Mouse (Mus musculus) bone marrow, adult 2 months (tissue): ENCODE data around the gene Hoxb2. TPM values are rescaled to one million over a fixed set of nuclear protein-coding genes. Genes with fewer than 3 reads are reported as not detected.

Experiments used
- H3K27ac ChIP-seq: fragments of 200-500 bp; 2 replicates; pipeline ENCODE4 v1.5.1; 2012; ENCODE audit warnings: low read depth, mild to moderate bottlenecking, control low read depth, inconsistent platforms, low read length; ENCODE audit not compliant: control insufficient read depth, poor library complexity, insufficient read depth
- H3K4me1 ChIP-seq: fragments of 200-500 bp; 2 replicates; pipeline ENCODE4 v1.6.1; 2011; ENCODE audit warnings: low read length; ENCODE audit not compliant: control insufficient read depth, insufficient read depth
- H3K4me3 ChIP-seq: fragments of 200-500 bp; replicated peaks from 2 replicates; pipeline ENCODE3; 2011; ENCODE audit warnings: mild to moderate bottlenecking, low read depth, low read length, control low read depth; ENCODE audit not compliant: control insufficient read depth
- CTCF ChIP-seq: fragments of 200-500 bp; IDR thresholded peaks from 2 replicates; pipeline ENCODE4 v1.5.1; 2011; ENCODE audit warnings: low read length, control low read depth; ENCODE audit not compliant: control insufficient read depth, insufficient read depth
- POLR2A ChIP-seq: fragments of 200-500 bp; IDR thresholded peaks from 2 replicates; pipeline ENCODE4 v1.6.1; 2011; ENCODE audit warnings: low read depth, mild to moderate bottlenecking, control low read depth, low read length, borderline replicate concordance; ENCODE audit not compliant: control insufficient read depth
- WGBS: fragments of 180-500 bp; shearing (Covaris S2); methylation state at CpG from one replicate; pipeline ENCODE4 v1.1.7; 2018; 5-methylcytosine and 5-hydroxymethylcytosine counted together
- polyA plus RNA-seq: library from polyadenylated mRNA; stranded (reverse); fragments of >200 nt; gene quantifications from 2 replicates; pipeline ENCODE4 v1.2.4, GENCODE M21; 2011; ENCODE audit warnings: low replicate concordance; ENCODE audit not compliant: missing spikeins, insufficient read depth, insufficient read length

Hoxb2 gene
- polyA plus RNA-seq, 1 experiment = 3.0 TPM

DNA sequence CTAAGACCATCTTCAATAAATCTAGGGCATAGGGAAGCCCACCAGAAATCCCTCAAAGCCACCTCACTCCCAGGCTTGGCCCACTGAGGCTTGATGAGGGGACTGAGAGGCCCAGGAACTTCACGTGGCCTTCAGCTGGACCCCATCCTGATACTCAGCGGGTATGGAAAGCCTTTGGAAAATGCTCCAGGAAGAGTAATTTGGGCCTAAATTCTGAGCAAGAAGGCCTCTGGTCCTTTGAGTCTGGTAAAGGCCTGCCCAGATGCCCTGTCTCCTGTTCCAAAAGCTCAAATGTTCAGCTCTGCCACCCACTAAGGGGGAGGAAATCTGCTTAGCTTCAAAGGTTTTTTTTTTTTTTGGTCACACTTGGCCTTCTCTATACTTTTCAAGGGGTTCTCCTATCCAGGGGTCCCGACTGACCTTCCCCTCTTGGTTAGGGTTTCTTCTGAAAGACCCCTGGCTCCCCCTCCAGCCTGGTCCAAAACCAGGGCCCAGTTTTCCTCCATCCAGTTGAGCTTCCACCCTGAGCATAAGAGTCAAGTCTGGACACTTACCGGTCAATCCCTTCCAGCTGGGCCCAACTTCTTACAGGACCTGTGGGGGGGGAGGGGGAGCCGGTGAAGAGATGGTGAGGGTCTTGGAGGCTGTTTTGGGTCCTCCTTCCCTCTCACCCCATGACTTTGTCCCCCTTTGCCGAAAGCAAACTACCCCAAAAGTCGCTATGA, 44.0 kb upstream of the Hoxb2 start:
- WGBS = 60% methylated on average over 7 of the region's 7 CpGs
- Histone ChIP-seq H3K4me1 (no peaks in the 10 kb centered on the region), H3K27ac (no peak overlapping the region), H3K4me3 (no peak overlapping the region)
- TF ChIP-seq CTCF = no peak
- no peak for TF ChIP-seq POLR2A

GRCm38 (mm10) chr11:96306908-96307269, 43.4 kb upstream of the Hoxb2 start:
- H3K4me3 ChIP-seq = no peak overlapping the region
- H3K27ac ChIP-seq = no peak overlapping the region
- TF ChIP-seq POLR2A (no peak), CTCF (no peak)
- H3K4me1 ChIP-seq = no peaks in the 10 kb centered on the region
- 27% methylated on average over 13 of the region's 13 CpGs for WGBS

DNA sequence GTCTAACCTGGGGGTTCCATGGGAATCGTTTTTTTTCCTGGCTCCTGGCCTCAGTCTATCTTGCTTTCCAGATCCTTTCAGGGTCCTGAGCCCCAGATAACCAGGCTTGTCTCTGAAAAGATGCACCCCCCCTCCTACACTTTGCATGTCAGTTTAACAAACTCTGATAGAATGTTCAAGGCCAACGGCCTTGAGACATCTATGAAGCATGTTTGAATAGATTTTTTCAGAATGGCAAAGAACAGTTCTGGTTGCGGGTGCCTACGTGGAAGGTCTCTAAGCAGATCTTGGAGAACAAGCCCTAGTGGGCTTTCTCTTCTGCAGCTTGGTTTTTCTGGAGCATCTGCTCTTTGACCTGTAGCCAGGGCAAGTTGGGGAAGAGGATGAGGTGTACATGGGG, 41.6 kb upstream of the Hoxb2 start:
- no peaks in the 10 kb centered on the region for H3K4me1 ChIP-seq
- TF ChIP-seq CTCF (no peak), POLR2A (no peak)
- no peak overlapping the region for H3K27ac ChIP-seq
- 50% methylated on average over 4 of the region's 4 CpGs for WGBS
- no peak overlapping the region for H3K4me3 ChIP-seq

DNA sequence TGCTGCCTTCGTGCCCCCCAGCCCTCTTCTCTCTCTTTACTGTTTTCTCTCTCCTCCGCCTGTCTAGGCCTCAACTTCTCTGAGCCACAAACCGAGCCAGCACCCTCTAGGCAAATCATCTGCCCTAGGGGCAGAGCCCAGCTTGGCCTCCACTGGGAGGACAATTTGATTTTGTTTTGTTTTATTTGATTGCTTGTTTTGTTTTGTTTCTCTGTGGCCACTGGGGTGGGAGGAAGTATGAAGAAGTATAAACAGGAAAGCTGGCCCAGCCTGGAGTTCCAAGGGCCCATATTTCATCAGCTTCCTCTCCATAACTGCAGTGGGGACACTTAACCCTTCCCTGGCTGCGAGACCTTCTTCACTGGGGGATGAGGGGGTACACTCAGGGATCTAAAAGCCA, 41.0 kb upstream of the Hoxb2 start:
- Histone ChIP-seq H3K27ac (no peak overlapping the region), H3K4me3 (no peak overlapping the region), H3K4me1 (no peaks in the 10 kb centered on the region)
- no peak for TF ChIP-seq POLR2A
- TF ChIP-seq CTCF = no peak
- 27% methylated on average over 4 of the region's 4 CpGs for WGBS

DNA sequence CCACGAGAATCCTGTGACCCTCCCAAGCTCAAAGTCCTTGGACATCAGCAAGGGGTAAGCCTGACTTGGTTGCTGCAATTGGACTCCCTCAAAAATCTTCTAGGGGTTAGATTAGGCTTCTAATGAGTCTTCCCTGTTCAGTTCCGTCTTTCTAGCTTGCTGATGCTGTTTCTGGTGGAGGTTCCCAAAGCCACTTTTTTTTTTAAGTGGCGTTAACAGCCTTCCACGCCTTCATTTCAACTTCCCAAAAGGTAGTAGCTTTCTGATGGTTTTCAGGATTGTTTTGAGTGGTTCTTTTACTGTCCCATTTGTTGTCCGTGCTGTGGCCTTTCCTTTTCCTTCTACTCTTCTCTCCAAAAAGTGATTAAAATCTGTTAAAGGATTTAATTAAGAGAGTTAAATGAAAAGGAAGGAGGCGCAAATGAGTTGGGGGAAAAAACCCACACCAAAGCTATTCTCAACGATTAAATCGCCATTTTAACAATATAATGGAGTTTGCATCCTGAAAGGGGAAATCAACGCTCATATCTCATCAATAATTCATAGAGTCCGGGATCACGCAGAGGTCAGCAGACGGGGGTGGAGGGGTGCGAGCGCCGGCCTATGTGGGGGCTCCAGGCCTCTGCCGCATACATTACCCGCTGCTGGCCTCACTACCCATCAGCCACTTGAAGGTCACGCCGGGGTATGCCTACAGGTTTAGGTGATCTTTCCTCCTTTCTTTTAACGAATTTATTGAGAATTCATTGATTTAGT, 40.0 kb upstream of the Hoxb2 start:
- Histone ChIP-seq H3K4me3 (no peak overlapping the region), H3K4me1 (no peaks in the 10 kb centered on the region), H3K27ac (no peak overlapping the region)
- WGBS = 33% methylated on average over 20 of the region's 20 CpGs
- TF ChIP-seq CTCF (no peak), POLR2A (no peak)

DNA sequence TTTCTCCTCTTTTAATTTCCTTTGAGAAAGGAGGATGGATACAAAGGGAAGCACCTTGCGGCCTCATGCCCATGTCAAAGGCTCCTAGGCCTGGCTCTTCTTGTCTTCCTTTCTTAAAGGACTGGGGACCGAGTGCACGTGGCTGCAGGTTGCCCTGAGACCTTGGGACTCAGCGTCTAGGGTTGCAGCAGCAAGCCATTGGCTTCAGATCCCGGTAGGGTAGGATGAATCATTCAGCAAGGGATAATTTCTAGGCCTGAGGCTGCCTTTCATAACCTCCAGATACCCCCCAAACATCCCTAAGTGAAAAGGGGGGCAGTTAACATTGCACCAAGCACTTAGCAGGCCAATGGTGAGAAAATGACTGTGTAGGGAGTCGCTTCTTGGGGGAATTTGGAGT, 39.2 kb upstream of the Hoxb2 start:
- H3K4me3 ChIP-seq = peak overlapping the region; percentile 2
- WGBS = 7% methylated on average over 6 of the region's 6 CpGs
- H3K27ac ChIP-seq = no peak overlapping the region
- H3K4me1 ChIP-seq = no peaks in the 10 kb centered on the region
- no peak for TF ChIP-seq POLR2A
- no peak for TF ChIP-seq CTCF

- 4% methylated on average over 31 of the region's 31 CpGs for WGBS
- TF ChIP-seq CTCF (peak; percentile 58), POLR2A (peak; percentile 41; the same call in 1 of the 2 replicates)
- Histone ChIP-seq H3K4me1 (no peaks in the 10 kb centered on the region), H3K27ac (no peak overlapping the region), H3K4me3 (peak overlapping the region; percentile 31)
Measured at GRCm38 (mm10) chr11:96311520-96312417, 38.6 kb upstream of the Hoxb2 start.

DNA sequence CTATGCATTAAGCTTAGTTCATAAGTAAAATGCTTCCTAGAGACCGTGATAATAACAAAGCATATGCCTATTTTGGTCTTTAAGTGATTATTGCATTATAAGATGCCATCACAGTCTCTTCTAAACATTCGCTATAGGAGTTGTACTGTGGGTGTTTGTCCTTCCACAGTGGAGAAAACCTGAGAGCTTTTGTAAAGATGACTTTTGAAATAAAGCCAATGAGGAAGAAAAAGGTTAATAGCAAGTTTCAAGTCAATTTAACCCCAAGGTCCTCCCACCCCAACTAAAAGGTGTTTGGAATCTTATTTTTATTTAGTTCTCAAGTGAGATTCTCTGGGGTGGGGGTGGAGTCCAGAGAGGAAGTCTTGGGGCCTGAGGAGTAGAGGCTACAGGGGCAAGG, 37.2 kb upstream of the Hoxb2 start:
- peaks cover 1% of the 10 kb centered on the region; the same call in 1 of the 2 replicates for H3K4me1 ChIP-seq
- 71% methylated on average over 2 of the region's 2 CpGs for WGBS
- TF ChIP-seq CTCF (no peak), POLR2A (no peak)
- H3K4me3 ChIP-seq = no peak overlapping the region
- no peak overlapping the region for H3K27ac ChIP-seq
